Mouse (Mus musculus) testis, adult 2 months (tissue): ENCODE measurements around the gene Cnih3.

Experiments used
- CTCF ChIP-seq: fragments of 200-500 bp; IDR thresholded peaks from 2 replicates; pipeline ENCODE4 v1.5.1; 2012; ENCODE audit warnings: low read depth, mild to moderate bottlenecking, inconsistent platforms, low read length, moderate library complexity; ENCODE audit not compliant: control insufficient read depth, insufficient read depth, insufficient replicate concordance
- POLR2A ChIP-seq: fragments of 200-500 bp; IDR thresholded peaks from 2 replicates; pipeline ENCODE4 v1.6.1; 2012; ENCODE audit warnings: low read depth, mild to moderate bottlenecking, inconsistent platforms, low read length, moderate library complexity; ENCODE audit not compliant: control insufficient read depth

GRCm38 (mm10) chr1:181476557-181476956 is 124.1 kb downstream of the Cnih3 start:
- TF ChIP-seq CTCF, result no peak
- TF ChIP-seq POLR2A, result no peak
